Mouse (Mus musculus) limb, embryonic 11.5 days (tissue): ENCODE results near the gene AF067063. TPM values are rescaled to one million over a fixed set of nuclear protein-coding genes. Genes with fewer than 3 reads are reported as not detected.

Source experiments
- ATAC-seq: fragments of 200-750 bp; cut with Nextera tagmentation; 2 replicates; pipeline ENCODE4 v1.8.0; 2017; ENCODE audit warnings: low read depth; ENCODE audit not compliant: insufficient number of reproducible peaks, low FRiP score, low TSS enrichment
- DNase-seq: peaks from one replicate; pipeline ENCODE4 v3.0.0-alpha.2; 2015; ENCODE audit warnings: low spot score
- H3K27ac ChIP-seq: fragments of 300-500 bp; sonication (generic); replicated peaks from 2 replicates; pipeline ENCODE4 v1.5.1; 2014; ENCODE audit warnings: low read depth, mild to moderate bottlenecking, low read length
- H3K27me3 ChIP-seq: fragments of 300-500 bp; sonication (generic); 2 replicates; pipeline ENCODE4 v1.6.1; 2014; ENCODE audit warnings: mild to moderate bottlenecking, low read length, mixed read lengths; ENCODE audit not compliant: control insufficient read depth, insufficient read depth
- H3K36me3 ChIP-seq: fragments of 300-500 bp; sonication (generic); 2 replicates; pipeline ENCODE4 v1.6.1; 2014; ENCODE audit warnings: mild to moderate bottlenecking, low read length, moderate library complexity, mixed read lengths; ENCODE audit not compliant: control insufficient read depth, insufficient read depth
- H3K4me1 ChIP-seq: fragments of 300-500 bp; sonication (generic); 2 replicates; pipeline ENCODE4 v1.6.1; 2014; ENCODE audit warnings: low read length, mixed read lengths; ENCODE audit not compliant: control insufficient read depth, insufficient read depth
- H3K4me2 ChIP-seq: fragments of 300-500 bp; sonication (generic); 2 replicates; pipeline ENCODE4 v1.6.1; 2014; ENCODE audit warnings: low read depth, mild to moderate bottlenecking, moderate library complexity; ENCODE audit not compliant: severe bottlenecking
- H3K4me3 ChIP-seq: fragments of 300-500 bp; sonication (generic); 2 replicates; pipeline ENCODE4 v1.5.1; 2014; ENCODE audit warnings: low read depth, low read length
- H3K9ac ChIP-seq: fragments of 300-500 bp; sonication (generic); 2 replicates; pipeline ENCODE4 v1.6.1; 2014; ENCODE audit warnings: mild to moderate bottlenecking, low read length
- H3K9me3 ChIP-seq: fragments of 300-500 bp; sonication (generic); 2 replicates; pipeline ENCODE4 v1.6.1; 2016; ENCODE audit warnings: low read length; ENCODE audit not compliant: control insufficient read depth
- WGBS: fragments of 180-500 bp; shearing (Covaris S2); extraction: QIAGEN DNeasy Blood & Tissue Kit; methylation state at CpG from one replicate; pipeline ENCODE4 v1.1.7; 2014; 5-methylcytosine and 5-hydroxymethylcytosine counted together
- polyA plus RNA-seq: library from polyadenylated mRNA; unstranded; fragments of >200 nt; fragmentation: Nextera tagmentation; extraction: Ambion mirVana; gene quantifications from 2 replicates; pipeline ENCODE4 v1.2.1, GENCODE M21; 2014

The AF067063 gene
- polyA plus RNA-seq, 1 experiment from 2014 or later, result not detected

GRCm38 (mm10) chr13:119789851-119790717 lies 39.9 kb downstream of the AF067063 start:
- Histone ChIP-seq H3K9ac (peak overlapping the region; percentile 92), H3K36me3 (0 out of 2 replicates have a peak, but pooled peaks cover 4% of the 10 kb centered on the region), H3K27ac (peak overlapping the region; percentile 92), H3K4me1 (0 out of 2 replicates have a peak, but pooled peaks cover 3% of the 10 kb centered on the region), H3K9me3 (no peaks in the 10 kb centered on the region), H3K4me3 (peak overlapping the region; percentile 80), H3K27me3 (no peaks in the 10 kb centered on the region), H3K4me2 (peak overlapping the region; percentile 67)
- WGBS, result 2% methylated on average over 51 of the region's 66 CpGs
- ATAC-seq (peak; percentile 51; the same call in 1 of the 2 replicates), DNase-seq (peak; percentile 42)

GRCm38 (mm10) chr13:119783581-119783980 lies 46.4 kb downstream of the AF067063 start:
- H3K36me3 ChIP-seq, result peaks cover 15% of the 10 kb centered on the region
- H3K4me3 ChIP-seq, result no peak overlapping the region
- H3K9me3 ChIP-seq, result no peaks in the 10 kb centered on the region
- ATAC-seq (no peak), DNase-seq (no peak)
- no peak overlapping the region for H3K4me2 ChIP-seq
- no peaks in the 10 kb centered on the region for H3K4me1 ChIP-seq
- H3K9ac ChIP-seq, result no peak overlapping the region
- 88% methylated on average over 4 of the region's 4 CpGs for WGBS
- H3K27me3 ChIP-seq, result no peaks in the 10 kb centered on the region
- H3K27ac ChIP-seq, result no peak overlapping the region

Other genes with a start within 250 kb of the AF067063 start
- gene Ccl28, start 206.4 kb downstream of the AF067063 start, polyA plus RNA-seq, result 0.12 and 0.13 TPM in 2 replicates
- gene Hmgcs1, start 139.8 kb downstream of the AF067063 start, polyA plus RNA-seq, result 212 and 221 TPM in 2 replicates
- gene Nim1k, start 74.3 kb downstream of the AF067063 start, polyA plus RNA-seq, result 1.8 and 2.0 TPM in 2 replicates
- gene Zfp131, start 39.3 kb downstream of the AF067063 start, polyA plus RNA-seq, result 44.4 and 47.9 TPM in 2 replicates
- not detected in 2 replicates for gene D13Ertd608e, start 5.8 kb upstream of the AF067063 start, polyA plus RNA-seq
- not detected in 2 replicates for gene Tcstv1, start 64.6 kb upstream of the AF067063 start, polyA plus RNA-seq
- not detected in 2 replicates for gene Gm21761, start 99.1 kb upstream of the AF067063 start, polyA plus RNA-seq
- gene B020031M17Rik, start 120.6 kb upstream of the AF067063 start, polyA plus RNA-seq, result not detected in 2 replicates
- gene Gm36079, start 196.8 kb upstream of the AF067063 start, polyA plus RNA-seq, result not detected in 2 replicates
- not detected in 2 replicates for gene Gm21188, start 222.0 kb upstream of the AF067063 start, polyA plus RNA-seq